8 mouse cellular contexts compared by ENCODE assay signal in genomic region chr11:59201216-59202002, GRCm38 (mm10). TPM values are rescaled to one million over a fixed set of nuclear protein-coding genes. Genes with fewer than 3 reads are reported as not detected.
DNase-seq lines count a peak whose midpoint lies in the region; ATAC-seq and TF ChIP-seq lines count a peak whose summit lies in the region.

No protein-coding gene starts in this region.

- no peaks in the 10 kb centered on the region for H3K9me3 ChIP-seq in lung, embryonic 14.5 days (ENCODE audit: low read depth, low read length)
- H3K9me3 ChIP-seq in embryonic facial prominence, embryonic 13.5 days: no peaks in the 10 kb centered on the region
- H3K9me3 ChIP-seq in limb, embryonic 12.5 days: no peaks in the 10 kb centered on the region

- peaks cover 8% of the 10 kb centered on the region; the same call in 1 of the 2 replicates for H3K4me1 ChIP-seq in lung, embryonic 14.5 days (ENCODE audit: insufficient read depth)
- H3K4me1 ChIP-seq in embryonic facial prominence, embryonic 13.5 days: peaks cover 13% of the 10 kb centered on the region
- H3K4me1 ChIP-seq in limb, embryonic 12.5 days (replicated peaks): peaks cover 13% of the 10 kb centered on the region
- H3K4me1 ChIP-seq in olfactory bulb, adult 2 months (ENCODE audit: control insufficient read depth, insufficient read depth, low read length): peaks cover 8% of the 10 kb centered on the region; the same call in 1 of the 2 replicates

- TF ChIP-seq POLR2A in olfactory bulb, adult 2 months (IDR thresholded peaks at IDR 0.05; ENCODE audit: insufficient read depth, low read depth, low read length): no peak

- no peak for DNase-seq in lung, embryonic 14.5 days
- no peak for DNase-seq in lung, postnatal 10 days
- no peak for DNase-seq in left cerebral cortex, adult 8-10 months (ENCODE audit: low spot score in 2 of 2)
- DNase-seq in adrenal gland, adult 2 months: no peak
- no peak for DNase-seq in layer of hippocampus, adult 9-11 months

- H3K27ac ChIP-seq in lung, embryonic 14.5 days (ENCODE audit: low read depth): peak overlapping the region; percentile 69; the same call in 1 of the 2 replicates
- H3K27ac ChIP-seq in embryonic facial prominence, embryonic 13.5 days: peak overlapping the region; percentile 81
- peak overlapping the region; percentile 82 for H3K27ac ChIP-seq in limb, embryonic 12.5 days
- no peak overlapping the region for H3K27ac ChIP-seq in olfactory bulb, adult 2 months (ENCODE audit: insufficient read depth, low read depth, low read length)

- peak overlapping the region; percentile 84 for H3K9ac ChIP-seq in lung, embryonic 14.5 days
- H3K9ac ChIP-seq in embryonic facial prominence, embryonic 13.5 days: peak overlapping the region; percentile 87
- H3K9ac ChIP-seq in limb, embryonic 12.5 days (replicated peaks): peak overlapping the region; percentile 71

- WGBS in lung, embryonic 14.5 days: 28% methylated on average over 16 of the region's 16 CpGs
- WGBS in embryonic facial prominence, embryonic 13.5 days: 31% methylated on average over 16 of the region's 16 CpGs
- 28% methylated on average over 16 of the region's 16 CpGs for WGBS in limb, embryonic 12.5 days
- 28% methylated on average over 16 of the region's 16 CpGs for WGBS in olfactory bulb, adult 2 months

- H3K4me2 ChIP-seq in lung, embryonic 14.5 days: peak overlapping the region; percentile 94
- H3K4me2 ChIP-seq in embryonic facial prominence, embryonic 13.5 days: peak overlapping the region; percentile 83
- H3K4me2 ChIP-seq in limb, embryonic 12.5 days: peak overlapping the region; percentile 89

- no peak for TF ChIP-seq CTCF in lung, embryonic 14.5 days (IDR thresholded peaks at IDR 0.05; ENCODE audit: low read depth)
- TF ChIP-seq CTCF in olfactory bulb, adult 2 months (IDR thresholded peaks at IDR 0.05; ENCODE audit: insufficient read depth, low read depth, low read length): no peak

- peaks cover 38% of the 10 kb centered on the region for H3K36me3 ChIP-seq in lung, embryonic 14.5 days (ENCODE audit: insufficient read depth)
- peaks cover 44% of the 10 kb centered on the region for H3K36me3 ChIP-seq in embryonic facial prominence, embryonic 13.5 days
- peaks cover 47% of the 10 kb centered on the region for H3K36me3 ChIP-seq in limb, embryonic 12.5 days

- ATAC-seq in lung, embryonic 14.5 days (ENCODE audit: insufficient read depth): peak; percentile 7; the same call in 1 of the 2 replicates
- ATAC-seq in embryonic facial prominence, embryonic 13.5 days (ENCODE audit: insufficient number of reproducible peaks, insufficient read depth, low FRiP score, low TSS enrichment, low read depth): no peak
- peak; percentile 18; the same call in 1 of the 2 replicates for ATAC-seq in limb, embryonic 12.5 days (ENCODE audit: insufficient number of reproducible peaks, insufficient read depth, low FRiP score, low TSS enrichment, low read depth)

- peak overlapping the region; percentile 90 for H3K4me3 ChIP-seq in lung, embryonic 14.5 days (ENCODE audit: low read depth, low read length)
- H3K4me3 ChIP-seq in embryonic facial prominence, embryonic 13.5 days: peak overlapping the region; percentile 86
- H3K4me3 ChIP-seq in limb, embryonic 12.5 days (replicated peaks): peak overlapping the region; percentile 85
- peak overlapping the region; percentile 63 for H3K4me3 ChIP-seq in olfactory bulb, adult 2 months (ENCODE audit: insufficient read depth, low read depth, low read length)

- no peaks in the 10 kb centered on the region for H3K27me3 ChIP-seq in lung, embryonic 14.5 days (ENCODE audit: insufficient read depth, low read length)
- no peaks in the 10 kb centered on the region for H3K27me3 ChIP-seq in embryonic facial prominence, embryonic 13.5 days
- H3K27me3 ChIP-seq in limb, embryonic 12.5 days: no peaks in the 10 kb centered on the region

RNA-seq across cellular contexts. Expression of gene Mrpl55, which starts 0.9 kb away (rescaled TPM):
- polyA plus RNA-seq in lung, embryonic 14.5 days (2014; fragmentation: Nextera tagmentation; extraction: Ambion mirVana): 89.9 and 100 TPM in 2 replicates
- 90.7 and 97.1 TPM in 2 replicates for polyA plus RNA-seq in embryonic facial prominence, embryonic 13.5 days (2015; fragmentation: Nextera tagmentation; extraction: Ambion mirVana)
- polyA plus RNA-seq in limb, embryonic 12.5 days (2016; fragmentation: Nextera tagmentation; extraction: Ambion mirVana): 93.9 and 94.7 TPM in 2 replicates
- polyA plus RNA-seq in olfactory bulb, adult 2 months (2012; ENCODE audit: insufficient read depth, insufficient read length, low replicate concordance, missing spikeins): not detected in 2 replicates
- 10 to 100 TPM; 35.4 to 42.3 (median 39.2) TPM for total RNA-seq in left cerebral cortex, adult 8-10 months (2022)
- total RNA-seq in adrenal gland, adult 2 months (2021): 10 to 100 TPM; 47.5 to 61.8 TPM
- polyA plus RNA-seq in adrenal gland, adult 2 months (2012; rRNA removed): 56.4 and 64.8 TPM in 2 replicates

RNA-seq across cellular contexts. Expression of gene 2310033P09Rik, which starts 6.7 kb away (rescaled TPM):
- polyA plus RNA-seq in lung, embryonic 14.5 days (2014; fragmentation: Nextera tagmentation; extraction: Ambion mirVana): 32.5 and 32.9 TPM in 2 replicates
- 36.8 and 45.5 TPM in 2 replicates for polyA plus RNA-seq in embryonic facial prominence, embryonic 13.5 days (2015; fragmentation: Nextera tagmentation; extraction: Ambion mirVana)
- 34.8 and 36.9 TPM in 2 replicates for polyA plus RNA-seq in limb, embryonic 12.5 days (2016; fragmentation: Nextera tagmentation; extraction: Ambion mirVana)
- polyA plus RNA-seq in olfactory bulb, adult 2 months (2012; ENCODE audit: insufficient read depth, insufficient read length, low replicate concordance, missing spikeins): not detected in 2 replicates
- 10 to 100 TPM; 19.1 to 24.6 (median 20.4) TPM for total RNA-seq in left cerebral cortex, adult 8-10 months (2022)
- 10 to 100 TPM; 22.5 to 26.0 TPM for total RNA-seq in adrenal gland, adult 2 months (2021)
- 14.1 and 15.1 TPM in 2 replicates for polyA plus RNA-seq in adrenal gland, adult 2 months (2012; rRNA removed)

RNA-seq across cellular contexts. Expression of gene Guk1, which starts 9.4 kb away (rescaled TPM):
- polyA plus RNA-seq in lung, embryonic 14.5 days (2014; fragmentation: Nextera tagmentation; extraction: Ambion mirVana): 140 and 141 TPM in 2 replicates
- polyA plus RNA-seq in embryonic facial prominence, embryonic 13.5 days (2015; fragmentation: Nextera tagmentation; extraction: Ambion mirVana): 124 and 142 TPM in 2 replicates
- 121 and 130 TPM in 2 replicates for polyA plus RNA-seq in limb, embryonic 12.5 days (2016; fragmentation: Nextera tagmentation; extraction: Ambion mirVana)
- polyA plus RNA-seq in olfactory bulb, adult 2 months (2012; ENCODE audit: insufficient read depth, insufficient read length, low replicate concordance, missing spikeins): not detected in 2 replicates
- 100 to 1,000 TPM; 137 to 150 (median 141) TPM for total RNA-seq in left cerebral cortex, adult 8-10 months (2022)
- total RNA-seq in adrenal gland, adult 2 months (2021): 10 to 100 TPM; 48.2 to 72.0 TPM
- 80.0 and 95.2 TPM in 2 replicates for polyA plus RNA-seq in adrenal gland, adult 2 months (2012; rRNA removed)

RNA-seq across cellular contexts. Expression of gene Gjc2, which starts 18.4 kb away (rescaled TPM):
- polyA plus RNA-seq in lung, embryonic 14.5 days (2014; fragmentation: Nextera tagmentation; extraction: Ambion mirVana): 0.16 and 0.34 TPM in 2 replicates
- 0.21 and 0.28 TPM in 2 replicates for polyA plus RNA-seq in embryonic facial prominence, embryonic 13.5 days (2015; fragmentation: Nextera tagmentation; extraction: Ambion mirVana)
- polyA plus RNA-seq in limb, embryonic 12.5 days (2016; fragmentation: Nextera tagmentation; extraction: Ambion mirVana): 0.65 and 1.2 TPM in 2 replicates
- not detected in 2 replicates for polyA plus RNA-seq in olfactory bulb, adult 2 months (2012; ENCODE audit: insufficient read depth, insufficient read length, low replicate concordance, missing spikeins)
- total RNA-seq in left cerebral cortex, adult 8-10 months (2022): 10 to 100 TPM; 13.7 to 17.5 (median 16.0) TPM
- 1 to 10 TPM in 1 of 2 experiments, under 1 TPM in 1; 0.29 to 1.5 TPM for total RNA-seq in adrenal gland, adult 2 months (2021)
- polyA plus RNA-seq in adrenal gland, adult 2 months (2012; rRNA removed): 3.0 TPM in 2 replicates

RNA-seq across cellular contexts. Expression of gene Arf1, which starts 26.7 kb away (rescaled TPM):
- 687 and 693 TPM in 2 replicates for polyA plus RNA-seq in lung, embryonic 14.5 days (2014; fragmentation: Nextera tagmentation; extraction: Ambion mirVana)
- 693 and 702 TPM in 2 replicates for polyA plus RNA-seq in embryonic facial prominence, embryonic 13.5 days (2015; fragmentation: Nextera tagmentation; extraction: Ambion mirVana)
- 602 and 603 TPM in 2 replicates for polyA plus RNA-seq in limb, embryonic 12.5 days (2016; fragmentation: Nextera tagmentation; extraction: Ambion mirVana)
- 324 and 570 TPM in 2 replicates for polyA plus RNA-seq in olfactory bulb, adult 2 months (2012; ENCODE audit: insufficient read depth, insufficient read length, low replicate concordance, missing spikeins)
- total RNA-seq in left cerebral cortex, adult 8-10 months (2022): 100 to 1,000 TPM; 419 to 439 (median 436) TPM
- total RNA-seq in adrenal gland, adult 2 months (2021): 100 to 1,000 TPM; 436 to 451 TPM
- polyA plus RNA-seq in adrenal gland, adult 2 months (2012; rRNA removed): 456 and 530 TPM in 2 replicates

Comparison
In these comparisons a context has a peak if more than half of its experiments do, and no peak if none do; other contexts are left out.
1. RNA of gene 2310033P09Rik, which starts 6.7 kb away (polyA plus RNA-seq): 36.8 to 45.5 TPM in embryonic facial prominence, embryonic 13.5 days, 34.8 to 36.9 TPM in limb, embryonic 12.5 days, 32.5 to 32.9 TPM in lung, embryonic 14.5 days and 14.1 to 15.1 TPM in adrenal gland, adult 2 months; not detected in olfactory bulb, adult 2 months; every median in the first group is over 10 times any median in the second.
2. Peak in every context shown above with its lines, with median percentiles within 50 percentile points of each other: H3K4me2 ChIP-seq, H3K4me3 ChIP-seq and H3K9ac ChIP-seq.